Mouse (Mus musculus): ENCODE measurements around the gene Hs2st1. TPM values are rescaled to one million over a fixed set of nuclear protein-coding genes. Genes with fewer than 3 reads are reported as not detected.
A peak's percentile ranks its signal among the peaks of the same experiment; 100 is the strongest.
"Not testable (repeated sequence)": the region's sequence is repeated elsewhere in the genome, so short reads cannot be mapped to it uniquely, and the experiment has no call there.

Hs2st1 gene
- polyA plus RNA-seq, 1 experiment from 2014 or later, result 16.2 TPM

DNA sequence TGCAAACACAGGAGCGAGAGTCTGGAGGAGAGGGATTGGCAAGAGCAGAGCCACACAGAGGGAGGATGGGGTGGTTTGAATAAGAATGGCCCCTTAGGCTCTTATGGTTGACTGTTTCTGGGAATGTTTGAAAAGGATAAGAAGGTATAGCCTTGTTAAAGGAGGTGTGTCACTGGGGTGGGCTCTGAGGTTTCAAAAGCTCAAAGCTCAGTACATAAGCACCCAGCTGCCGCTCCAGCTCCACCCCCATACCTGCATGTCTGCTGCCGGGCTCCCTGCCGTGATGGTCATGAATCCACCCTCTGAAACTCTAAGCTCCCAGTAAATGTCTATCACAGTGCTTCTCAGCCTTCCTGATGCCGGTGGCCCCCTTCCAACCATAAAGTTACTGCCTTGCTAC lies 40.8 kb upstream of the Hs2st1 start:
- 39% methylated on average over 5 of the region's 5 CpGs for WGBS
- H3K27me3 ChIP-seq (ENCODE audit: control insufficient read depth, insufficient read depth, low read length), result no peaks in the 10 kb centered on the region
- no peak overlapping the region for H3K4me3 ChIP-seq (replicated peaks; ENCODE audit: low read depth, low read length)
- no peak overlapping the region for H3K9ac ChIP-seq (replicated peaks; ENCODE audit: low read length)
- no peak overlapping the region for H3K27ac ChIP-seq (replicated peaks; ENCODE audit: low read depth, low read length)
- no peaks in the 10 kb centered on the region for H3K36me3 ChIP-seq (ENCODE audit: control insufficient read depth, insufficient read depth, low read length)
- peaks cover 4% of the 10 kb centered on the region; the same call in 1 of the 2 replicates for H3K4me1 ChIP-seq (ENCODE audit: control insufficient read depth, insufficient read depth, low read length)
- no peak overlapping the region for H3K4me2 ChIP-seq (ENCODE audit: low read length)
- ATAC-seq (ENCODE audit: low FRiP score, low TSS enrichment) (no peak), DNase-seq (no peak)
- no peaks in the 10 kb centered on the region for H3K9me3 ChIP-seq (ENCODE audit: control insufficient read depth, low read length)

DNA sequence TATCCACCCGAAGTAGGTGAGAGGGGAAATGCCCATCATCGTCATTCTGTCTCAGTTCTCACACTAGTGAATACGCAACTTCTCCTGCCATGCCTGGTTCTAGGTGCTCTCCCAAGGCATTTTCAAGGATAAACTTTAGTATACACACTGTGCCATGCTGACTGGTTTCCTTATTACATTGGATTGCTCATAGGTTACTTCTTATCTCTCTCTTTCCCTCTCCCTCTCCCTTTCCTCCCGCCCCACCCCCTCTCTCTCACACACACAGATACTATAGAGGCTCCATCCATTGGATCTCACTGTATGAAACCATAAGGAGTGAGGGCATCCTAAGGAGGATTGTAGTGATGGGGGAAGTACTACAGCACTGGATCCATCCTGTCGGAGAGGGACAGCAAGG lies 38.1 kb upstream of the Hs2st1 start:
- H3K4me3 ChIP-seq (replicated peaks; ENCODE audit: low read depth, low read length), result no peak overlapping the region
- no peak for DNase-seq
- H3K27ac ChIP-seq (replicated peaks; ENCODE audit: low read depth, low read length), result no peak overlapping the region
- H3K9ac ChIP-seq (replicated peaks; ENCODE audit: low read length), result no peak overlapping the region
- ATAC-seq (ENCODE audit: low FRiP score, low TSS enrichment), result no peak
- H3K4me2 ChIP-seq (ENCODE audit: low read length), result no peak overlapping the region
- H3K4me1 ChIP-seq (ENCODE audit: control insufficient read depth, insufficient read depth, low read length), result peaks cover 4% of the 10 kb centered on the region; the same call in 1 of the 2 replicates
- H3K9me3 ChIP-seq (ENCODE audit: control insufficient read depth, low read length), result no peaks in the 10 kb centered on the region
- no peaks in the 10 kb centered on the region for H3K36me3 ChIP-seq (ENCODE audit: control insufficient read depth, insufficient read depth, low read length)
- no peaks in the 10 kb centered on the region for H3K27me3 ChIP-seq (ENCODE audit: control insufficient read depth, insufficient read depth, low read length)
- 94% methylated on average over 5 of the region's 5 CpGs for WGBS

- H3K9ac ChIP-seq (replicated peaks; ENCODE audit: low read length), result no peak overlapping the region
- no peak for DNase-seq
- no peak overlapping the region for H3K27ac ChIP-seq (replicated peaks; ENCODE audit: low read depth, low read length)
- H3K4me2 ChIP-seq (ENCODE audit: low read length), result no peak overlapping the region
- no peak for ATAC-seq (ENCODE audit: low FRiP score, low TSS enrichment)
- no peaks in the 10 kb centered on the region for H3K36me3 ChIP-seq (ENCODE audit: control insufficient read depth, insufficient read depth, low read length)
- no peaks in the 10 kb centered on the region for H3K4me1 ChIP-seq (ENCODE audit: control insufficient read depth, insufficient read depth, low read length)
- 71% methylated on average over 4 of the region's 4 CpGs for WGBS
- H3K4me3 ChIP-seq (replicated peaks; ENCODE audit: low read depth, low read length), result no peak overlapping the region
- no peaks in the 10 kb centered on the region for H3K27me3 ChIP-seq (ENCODE audit: control insufficient read depth, insufficient read depth, low read length)
- H3K9me3 ChIP-seq (ENCODE audit: control insufficient read depth, low read length), result no peaks in the 10 kb centered on the region
These were observed 36.5 kb upstream of the Hs2st1 start for GRCm38 (mm10) chr3:144606449-144606848.

DNA sequence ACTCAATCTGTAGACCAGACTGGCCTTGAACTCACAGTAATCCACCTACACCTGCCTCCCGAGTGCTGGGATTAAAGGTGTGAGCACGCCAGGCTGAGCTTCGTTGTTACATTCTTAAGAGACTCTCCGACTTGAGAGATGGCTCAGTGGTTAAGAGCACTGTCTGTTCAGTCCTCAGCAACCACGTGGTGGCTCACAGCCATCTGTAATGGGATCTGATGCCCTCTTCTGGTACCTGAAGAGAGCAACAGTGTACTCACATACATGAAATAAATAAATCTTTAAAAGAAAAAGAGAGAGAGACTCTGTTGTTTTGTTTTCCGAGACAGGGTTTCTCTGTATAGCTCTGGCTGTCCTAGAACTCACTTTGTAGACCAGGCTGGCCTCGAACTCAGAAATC lies 35.8 kb upstream of the Hs2st1 start:
- not testable (repeated sequence) for H3K4me1 ChIP-seq (ENCODE audit: control insufficient read depth, insufficient read depth, low read length); H3K27ac ChIP-seq (replicated peaks; ENCODE audit: low read depth, low read length); H3K36me3 ChIP-seq (ENCODE audit: control insufficient read depth, insufficient read depth, low read length); DNase-seq; H3K27me3 ChIP-seq (ENCODE audit: control insufficient read depth, insufficient read depth, low read length); H3K4me3 ChIP-seq (replicated peaks; ENCODE audit: low read depth, low read length); H3K4me2 ChIP-seq (ENCODE audit: low read length); H3K9me3 ChIP-seq (ENCODE audit: control insufficient read depth, low read length); ATAC-seq (ENCODE audit: low FRiP score, low TSS enrichment); H3K9ac ChIP-seq (replicated peaks; ENCODE audit: low read length)
- 65% methylated on average over 7 of the region's 7 CpGs for WGBS

- no peak for ATAC-seq (ENCODE audit: low FRiP score, low TSS enrichment)
- Histone ChIP-seq H3K27ac (replicated peaks; ENCODE audit: low read depth, low read length) (no peak overlapping the region), H3K36me3 (ENCODE audit: control insufficient read depth, insufficient read depth, low read length) (no peaks in the 10 kb centered on the region), H3K9ac (replicated peaks; ENCODE audit: low read length) (no peak overlapping the region), H3K4me2 (ENCODE audit: low read length) (no peak overlapping the region), H3K4me3 (replicated peaks; ENCODE audit: low read depth, low read length) (no peak overlapping the region), H3K9me3 (ENCODE audit: control insufficient read depth, low read length) (no peaks in the 10 kb centered on the region), H3K4me1 (ENCODE audit: control insufficient read depth, insufficient read depth, low read length) (no peaks in the 10 kb centered on the region), H3K27me3 (ENCODE audit: control insufficient read depth, insufficient read depth, low read length) (no peaks in the 10 kb centered on the region)
- WGBS, result 79% methylated on average over 7 of the region's 7 CpGs
- no peak for DNase-seq
These were observed 34.2 kb upstream of the Hs2st1 start for GRCm38 (mm10) chr3:144604205-144604604.

DNA sequence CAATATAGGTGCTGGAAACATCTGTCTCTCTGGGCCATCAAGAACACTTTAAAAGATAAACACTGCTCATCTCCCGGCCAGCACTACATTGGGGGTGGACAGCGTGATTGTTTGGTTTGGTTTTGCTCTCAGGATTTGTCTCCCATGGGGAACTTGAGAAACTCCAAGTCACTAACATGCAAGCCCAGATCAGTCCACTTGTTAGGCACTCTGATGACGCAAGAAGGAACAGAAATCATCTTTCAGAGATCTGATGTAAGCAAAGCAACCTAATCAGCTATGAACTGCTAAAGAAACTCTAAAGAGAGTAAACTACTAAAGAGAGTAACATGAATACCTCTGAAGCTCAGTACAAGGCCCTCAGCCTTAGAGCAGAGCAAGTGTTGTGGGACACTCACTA lies 33.6 kb upstream of the Hs2st1 start:
- Histone ChIP-seq H3K4me2 (ENCODE audit: low read length) (no peak overlapping the region), H3K27ac (replicated peaks; ENCODE audit: low read depth, low read length) (no peak overlapping the region), H3K9me3 (ENCODE audit: control insufficient read depth, low read length) (no peaks in the 10 kb centered on the region), H3K27me3 (ENCODE audit: control insufficient read depth, insufficient read depth, low read length) (no peaks in the 10 kb centered on the region), H3K36me3 (ENCODE audit: control insufficient read depth, insufficient read depth, low read length) (no peaks in the 10 kb centered on the region), H3K9ac (replicated peaks; ENCODE audit: low read length) (no peak overlapping the region), H3K4me1 (ENCODE audit: control insufficient read depth, insufficient read depth, low read length) (no peaks in the 10 kb centered on the region), H3K4me3 (replicated peaks; ENCODE audit: low read depth, low read length) (no peak overlapping the region)
- no peak for DNase-seq
- WGBS, result 94% methylated on average over 3 of the region's 3 CpGs
- no peak for ATAC-seq (ENCODE audit: low FRiP score, low TSS enrichment)

DNA sequence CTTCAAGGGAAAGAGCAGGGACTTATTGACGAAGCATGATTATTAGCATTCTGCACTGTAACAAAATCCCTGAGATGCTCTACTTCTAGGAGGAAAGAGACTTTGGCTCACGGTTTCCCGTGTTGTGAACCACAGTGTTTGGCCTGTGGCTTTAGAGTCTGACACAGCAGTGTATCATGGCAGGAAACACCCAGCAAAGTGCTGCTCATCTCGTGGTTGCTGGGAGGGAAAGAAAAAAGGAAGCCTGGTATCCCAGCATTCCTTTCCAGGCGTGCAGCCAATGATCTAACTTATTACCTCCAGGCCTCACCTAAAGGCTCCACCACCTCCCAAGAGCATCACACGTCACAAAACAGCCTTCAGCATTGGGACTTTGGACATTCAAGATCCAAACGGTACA lies 32.8 kb upstream of the Hs2st1 start:
- Histone ChIP-seq H3K9me3 (ENCODE audit: control insufficient read depth, low read length) (no peaks in the 10 kb centered on the region), H3K9ac (replicated peaks; ENCODE audit: low read length) (no peak overlapping the region), H3K27me3 (ENCODE audit: control insufficient read depth, insufficient read depth, low read length) (no peaks in the 10 kb centered on the region), H3K4me1 (ENCODE audit: control insufficient read depth, insufficient read depth, low read length) (no peaks in the 10 kb centered on the region), H3K27ac (replicated peaks; ENCODE audit: low read depth, low read length) (no peak overlapping the region), H3K36me3 (ENCODE audit: control insufficient read depth, insufficient read depth, low read length) (no peaks in the 10 kb centered on the region), H3K4me3 (replicated peaks; ENCODE audit: low read depth, low read length) (no peak overlapping the region), H3K4me2 (ENCODE audit: low read length) (no peak overlapping the region)
- ATAC-seq (ENCODE audit: low FRiP score, low TSS enrichment) (no peak), DNase-seq (no peak)
- 82% methylated on average over 7 of the region's 7 CpGs for WGBS

DNA sequence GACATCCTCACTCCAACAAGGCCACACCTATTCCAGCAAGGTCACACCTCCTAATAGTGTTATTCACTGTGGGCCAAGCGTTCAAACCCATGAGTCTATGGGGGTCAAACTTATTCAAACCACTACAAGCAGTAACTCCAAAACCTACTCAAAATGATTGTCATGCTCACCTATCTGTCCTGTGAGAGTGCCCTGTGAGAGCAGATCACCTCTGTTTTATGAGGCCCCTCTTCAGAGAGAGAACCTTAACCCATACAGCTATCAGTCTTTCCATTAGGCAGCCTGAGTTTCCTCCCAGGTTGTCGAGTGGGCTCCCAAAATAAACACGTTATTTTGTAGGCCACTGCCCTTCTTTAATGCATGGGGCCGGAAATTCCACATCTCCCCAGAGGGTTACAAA lies 32.4 kb upstream of the Hs2st1 start:
- H3K4me3 ChIP-seq (replicated peaks; ENCODE audit: low read depth, low read length), result no peak overlapping the region
- H3K27me3 ChIP-seq (ENCODE audit: control insufficient read depth, insufficient read depth, low read length), result no peaks in the 10 kb centered on the region
- no peaks in the 10 kb centered on the region for H3K36me3 ChIP-seq (ENCODE audit: control insufficient read depth, insufficient read depth, low read length)
- H3K4me2 ChIP-seq (ENCODE audit: low read length), result no peak overlapping the region
- no peaks in the 10 kb centered on the region for H3K4me1 ChIP-seq (ENCODE audit: control insufficient read depth, insufficient read depth, low read length)
- WGBS, result 72% methylated on average over 4 of the region's 4 CpGs
- ATAC-seq (ENCODE audit: low FRiP score, low TSS enrichment) (no peak), DNase-seq (no peak)
- H3K9me3 ChIP-seq (ENCODE audit: control insufficient read depth, low read length), result no peaks in the 10 kb centered on the region
- no peak overlapping the region for H3K9ac ChIP-seq (replicated peaks; ENCODE audit: low read length)
- H3K27ac ChIP-seq (replicated peaks; ENCODE audit: low read depth, low read length), result no peak overlapping the region

DNA sequence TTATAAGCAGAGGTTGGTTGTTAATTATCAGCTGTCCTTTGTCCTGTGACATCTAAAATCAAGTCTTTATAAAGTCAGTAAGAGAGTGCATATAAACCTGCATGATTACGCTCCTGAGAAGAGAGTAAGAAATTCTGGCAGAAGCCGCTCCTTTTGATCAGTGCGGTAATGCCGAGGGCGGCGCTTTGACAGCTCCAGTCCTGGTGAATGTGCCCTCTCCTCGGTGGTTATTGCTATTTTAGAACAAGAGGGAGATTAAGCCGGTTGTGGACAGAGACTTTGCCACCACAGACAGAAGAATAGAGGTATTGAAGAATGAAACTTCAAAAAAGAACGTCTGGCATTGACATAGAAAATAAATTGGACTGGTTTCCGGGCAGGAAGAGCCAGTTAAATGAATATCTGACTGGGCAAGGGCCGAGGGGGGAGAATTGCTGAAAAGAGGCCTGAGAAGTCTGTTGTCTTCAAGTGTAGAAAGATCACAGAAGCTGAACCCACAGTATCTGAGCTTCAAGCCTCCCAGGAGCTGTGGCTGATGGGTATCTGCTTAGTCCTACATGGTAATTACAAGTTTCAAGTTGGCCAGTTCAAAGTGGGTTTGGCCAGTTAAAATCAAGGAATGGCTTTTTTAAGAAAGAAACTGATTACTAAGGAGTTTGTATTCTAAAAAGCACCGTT lies 27.9 kb upstream of the Hs2st1 start:
- Histone ChIP-seq H3K27me3 (ENCODE audit: control insufficient read depth, insufficient read depth, low read length) (no peaks in the 10 kb centered on the region), H3K9ac (replicated peaks; ENCODE audit: low read length) (no peak overlapping the region), H3K9me3 (ENCODE audit: control insufficient read depth, low read length) (no peaks in the 10 kb centered on the region), H3K4me3 (replicated peaks; ENCODE audit: low read depth, low read length) (no peak overlapping the region), H3K36me3 (ENCODE audit: control insufficient read depth, insufficient read depth, low read length) (peaks cover 16% of the 10 kb centered on the region), H3K27ac (replicated peaks; ENCODE audit: low read depth, low read length) (no peak overlapping the region), H3K4me1 (ENCODE audit: control insufficient read depth, insufficient read depth, low read length) (no peaks in the 10 kb centered on the region), H3K4me2 (ENCODE audit: low read length) (no peak overlapping the region)
- DNase-seq, result peak; percentile 41
- no peak for ATAC-seq (ENCODE audit: low FRiP score, low TSS enrichment)
- WGBS, result 39% methylated on average over 12 of the region's 12 CpGs

Data from midbrain, embryonic 14.5 days (tissue).